Mouse (Mus musculus) left cerebral cortex, adult 2 months (tissue): ENCODE measurements around the gene Slc29a2. TPM values are rescaled to one million over a fixed set of nuclear protein-coding genes. Genes with fewer than 3 reads are reported as not detected.

Source experiments
- DNase-seq, 2 experiments: peaks; one replicate each; pipeline ENCODE4 v3.0.0; 2021 to 2022; ENCODE audit warnings: low spot score in 2 of 2, mixed read lengths in 1 of 2; ENCODE audit errors: extremely low spot score in 1 of 2
- H3K27ac ChIP-seq: fragments of 200-600 bp; 2 replicates; pipeline ENCODE4 v1.8.1; 2022
- H3K4me3 ChIP-seq: fragments of 200-600 bp; 2 replicates; pipeline ENCODE4 v1.8.1; 2022
- CTCF ChIP-seq: fragments of 200-600 bp; IDR thresholded peaks from 2 replicates; pipeline ENCODE4 v1.8.1; 2022; ENCODE audit warnings: antibody characterized with exemption, mild to moderate bottlenecking, moderate library complexity
- intact Hi-C: fragments of 180-260 bp; cut with DNase I; formaldehyde crosslinking; loops from one replicate; pipeline ENCODE4 v1.15.1; 2025
- total RNA-seq, 2 experiments: library from RNA; stranded (reverse); gene quantifications; 2 replicates each; pipeline ENCODE4 v1.2.3; 2021

The Slc29a2 gene
- total RNA-seq, 2 experiments from 2014 or later: 16.6 to 16.7 TPM

GRCm38 (mm10) chr19:5051031-5051430 is 27.4 kb downstream of the Slc29a2 start:
- no peak for TF ChIP-seq CTCF
- Histone ChIP-seq H3K27ac (peak overlapping the region; percentile 94), H3K4me3 (peak overlapping the region; percentile 54)
- no peak for DNase-seq
- intact Hi-C loops: loop anchor here (2.0 kb wide), 1 partner anchor 34 kb away; the partner anchor contains the start of gene Tmem151a

GRCm38 (mm10) chr19:5051515-5051914 is 27.9 kb downstream of the Slc29a2 start:
- intact Hi-C loops: loop anchor here (2.0 kb wide), 1 partner anchor 33 kb away; the partner anchor contains the start of gene Tmem151a

GRCm38 (mm10) chr19:5052166-5052822 is 28.6 kb downstream of the Slc29a2 start:
- peak overlapping the region; percentile 94 for H3K27ac ChIP-seq
- intact Hi-C loops: no loop called here
- peak overlapping the region; percentile 54 for H3K4me3 ChIP-seq
- DNase-seq: peak in 1 of 2 experiments; percentile 78
- TF ChIP-seq CTCF: no peak

More at GRCm38 (mm10) chr19:5051515-5051914, 27.9 kb downstream of the Slc29a2 start:
- Histone ChIP-seq H3K4me3 (peak overlapping the region; percentile 54), H3K27ac (peak overlapping the region; percentile 94)
- TF ChIP-seq CTCF: no peak
- DNase-seq: no peak

GRCm38 (mm10) chr19:5052853-5053252 is 29.2 kb downstream of the Slc29a2 start:
- Histone ChIP-seq H3K4me3 (peak overlapping the region; percentile 54), H3K27ac (peak overlapping the region; percentile 94)
- TF ChIP-seq CTCF: no peak

GRCm38 (mm10) chr19:5053909-5054308 is 30.2 kb downstream of the Slc29a2 start:
- Histone ChIP-seq H3K27ac (peak overlapping the region; percentile 94; the same call in 1 of the 2 replicates), H3K4me3 (peak overlapping the region; percentile 54; the same call in 1 of the 2 replicates)
- peak in 1 of 2 experiments; percentile 67 for DNase-seq
- intact Hi-C loops: no loop called here
- peak; percentile 80 for TF ChIP-seq CTCF

More at GRCm38 (mm10) chr19:5052853-5053252, 29.2 kb downstream of the Slc29a2 start:
- no peak for DNase-seq
- intact Hi-C loops: no loop called here

- Histone ChIP-seq H3K27ac (no peak overlapping the region), H3K4me3 (no peak overlapping the region)
- TF ChIP-seq CTCF: peak; percentile 80
- no peak for DNase-seq
- intact Hi-C loops: loop anchor here (2.0 kb wide), 1 partner anchor 17 kb away; no protein-coding TSS in a partner anchor
These were observed 32.6 kb downstream of the Slc29a2 start for GRCm38 (mm10) chr19:5056251-5056650.

- no peak overlapping the region for H3K4me3 ChIP-seq
- H3K27ac ChIP-seq: peak overlapping the region; percentile 8; the same call in 1 of the 2 replicates
- no peak for TF ChIP-seq CTCF
- intact Hi-C loops: loop anchor here (2.0 kb wide), 1 partner anchor 15 kb away; no protein-coding TSS in a partner anchor
- DNase-seq: no peak
These were observed 34.5 kb downstream of the Slc29a2 start for GRCm38 (mm10) chr19:5057876-5058775.

GRCm38 (mm10) chr19:5058801-5059771 is 35.4 kb downstream of the Slc29a2 start:
- H3K27ac ChIP-seq: peak overlapping the region; percentile 8
- DNase-seq: no peak
- H3K4me3 ChIP-seq: no peak overlapping the region
- intact Hi-C loops: no loop called here
- no peak for TF ChIP-seq CTCF

GRCm38 (mm10) chr19:5060365-5061330 is 37.0 kb downstream of the Slc29a2 start:
- TF ChIP-seq CTCF: no peak
- no peak overlapping the region for H3K4me3 ChIP-seq
- H3K27ac ChIP-seq: no peak overlapping the region
- no peak for DNase-seq
- intact Hi-C loops: no loop called here

GRCm38 (mm10) chr19:5062041-5062440 is 38.4 kb downstream of the Slc29a2 start:
- Histone ChIP-seq H3K4me3 (no peak overlapping the region), H3K27ac (no peak overlapping the region)
- TF ChIP-seq CTCF: no peak
- DNase-seq: no peak
- intact Hi-C loops: no loop called here
